Mouse (Mus musculus): ENCODE measurements around the gene Hdac7. TPM values are rescaled to one million over a fixed set of nuclear protein-coding genes. Genes with fewer than 3 reads are reported as not detected.
A peak's percentile ranks its signal among the peaks of the same experiment; 100 is the strongest.

The Hdac7 gene
- total and polyA plus RNA-seq, 3 experiments: 23.7 to 61.8 (median 25.7) TPM

DNA sequence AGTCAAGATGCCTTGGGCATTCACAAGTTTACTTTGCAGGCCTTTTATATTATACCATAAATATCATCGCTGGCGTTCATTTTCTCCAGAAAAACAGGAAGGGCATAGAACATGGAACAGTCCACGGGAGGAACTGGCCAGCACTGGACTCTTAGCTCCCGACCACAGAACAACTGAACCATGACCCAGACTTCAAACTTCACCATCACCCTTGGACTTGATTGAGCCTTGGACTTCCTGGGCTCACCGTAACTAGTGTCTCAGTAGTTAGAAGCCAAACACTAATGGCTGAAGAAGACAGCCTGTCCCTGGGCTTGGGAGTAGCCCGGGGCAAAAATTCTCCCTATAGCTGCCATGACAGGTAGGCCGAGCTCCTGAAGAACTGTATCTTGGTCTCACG, 37.1 kb upstream of the Hdac7 start:
- WGBS: 85% methylated on average over 8 of the region's 8 CpGs
- DNase-seq: no peak
- TF ChIP-seq CTCF (IDR thresholded peaks at IDR 0.05) (no peak), EP300 (IDR thresholded peaks at IDR 0.05; ENCODE audit: insufficient read depth, low read depth, low read length) (no peak)
- H3K36me3 ChIP-seq (ENCODE audit: control insufficient read depth, insufficient read depth, low read length): no peaks in the 10 kb centered on the region
- no peaks in the 10 kb centered on the region for H3K27me3 ChIP-seq (ENCODE audit: control insufficient read depth, insufficient read depth, low read length)
- no peaks in the 10 kb centered on the region for H3K79me2 ChIP-seq (replicated peaks; ENCODE audit: control insufficient read depth, insufficient read depth, low read length)
- no peaks in the 10 kb centered on the region; the same call in 1 of the 2 replicates for H3K4me1 ChIP-seq (ENCODE audit: control insufficient read depth, insufficient read depth, low read length)
- no peak overlapping the region for H3K27ac ChIP-seq
- H3K4me3 ChIP-seq: no peak overlapping the region
- intact Hi-C loops (cut with DNase I): no loop called here
- no peak overlapping the region for H3K9ac ChIP-seq (ENCODE audit: low read depth, low read length)

DNA sequence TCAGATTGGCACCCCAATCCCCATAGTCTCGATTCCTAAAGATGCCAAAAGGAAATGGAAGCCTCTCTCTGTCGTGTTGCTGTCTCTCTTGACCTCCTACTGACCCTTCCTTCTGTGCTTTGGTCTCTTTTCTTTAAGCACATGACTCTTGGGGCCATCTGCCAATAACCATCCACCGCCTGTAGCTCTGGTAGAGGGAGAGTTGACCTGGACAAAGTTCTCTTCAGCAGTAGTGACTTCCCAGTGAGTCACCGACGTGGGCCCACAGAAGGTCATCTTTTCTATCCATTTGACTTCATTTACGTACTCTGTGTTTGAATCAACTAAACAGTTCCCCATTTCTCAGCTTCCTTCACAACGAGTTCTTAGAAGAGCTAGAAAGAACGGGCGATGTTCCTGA, 36.1 kb upstream of the Hdac7 start:
- no peaks in the 10 kb centered on the region for H3K36me3 ChIP-seq (ENCODE audit: control insufficient read depth, insufficient read depth, low read length)
- H3K9ac ChIP-seq (ENCODE audit: low read depth, low read length): no peak overlapping the region
- H3K79me2 ChIP-seq (replicated peaks; ENCODE audit: control insufficient read depth, insufficient read depth, low read length): no peaks in the 10 kb centered on the region
- 61% methylated on average over 9 of the region's 9 CpGs for WGBS
- H3K4me3 ChIP-seq: no peak overlapping the region
- H3K4me1 ChIP-seq (ENCODE audit: control insufficient read depth, insufficient read depth, low read length): no peaks in the 10 kb centered on the region; the same call in 1 of the 2 replicates
- intact Hi-C loops (cut with DNase I): no loop called here
- no peak overlapping the region for H3K27ac ChIP-seq
- no peak for TF ChIP-seq EP300 (IDR thresholded peaks at IDR 0.05; ENCODE audit: insufficient read depth, low read depth, low read length)
- no peak for TF ChIP-seq POLR2A (IDR thresholded peaks at IDR 0.05; ENCODE audit: insufficient read depth, low read depth, low read length)
- no peak for TF ChIP-seq CTCF (IDR thresholded peaks at IDR 0.05)
- H3K27me3 ChIP-seq (ENCODE audit: control insufficient read depth, insufficient read depth, low read length): no peaks in the 10 kb centered on the region
- no peak for DNase-seq

DNA sequence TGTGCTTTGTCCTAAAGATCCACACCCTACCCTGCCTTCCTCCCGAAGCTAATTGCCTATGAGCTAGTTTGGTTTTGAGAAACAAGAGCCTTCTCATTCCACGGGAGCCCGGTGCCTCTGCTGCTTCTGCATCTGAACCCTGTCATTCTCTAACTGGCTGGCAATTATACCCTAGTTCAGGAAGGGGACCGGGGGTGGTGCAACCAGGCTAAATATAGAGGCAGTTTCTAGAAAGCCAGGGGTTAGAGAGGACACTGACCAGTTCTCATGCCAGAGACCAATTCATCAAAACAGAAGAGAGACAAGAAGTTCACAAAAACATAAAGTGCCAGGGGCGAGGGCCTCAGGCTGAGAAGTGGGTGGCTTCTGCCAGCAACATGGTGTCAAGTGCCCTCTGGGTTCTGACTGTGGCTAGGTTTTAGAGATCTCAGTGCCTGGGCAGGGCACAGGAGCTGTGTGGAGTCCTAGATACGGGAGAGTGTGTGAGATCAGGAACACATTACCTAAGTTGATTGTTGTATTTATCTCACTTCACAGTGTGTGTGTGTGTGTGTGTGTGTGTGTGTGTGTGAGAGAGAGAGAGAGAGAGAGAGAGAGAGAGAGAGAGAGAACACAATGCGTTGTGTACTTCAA, 34.5 kb upstream of the Hdac7 start:
- Histone ChIP-seq H3K9ac (ENCODE audit: low read depth, low read length) (0 out of 2 replicates have a peak overlapping the region, but pooled peaks have one; percentile 32), H3K36me3 (ENCODE audit: control insufficient read depth, insufficient read depth, low read length) (no peaks in the 10 kb centered on the region), H3K27ac (peak overlapping the region; percentile 80), H3K4me1 (ENCODE audit: control insufficient read depth, insufficient read depth, low read length) (no peaks in the 10 kb centered on the region; the same call in 1 of the 2 replicates), H3K4me3 (no peak overlapping the region), H3K79me2 (replicated peaks; ENCODE audit: control insufficient read depth, insufficient read depth, low read length) (no peaks in the 10 kb centered on the region), H3K27me3 (ENCODE audit: control insufficient read depth, insufficient read depth, low read length) (no peaks in the 10 kb centered on the region)
- intact Hi-C loops (cut with DNase I): no loop called here
- 42% methylated on average over 7 of the region's 7 CpGs for WGBS
- peak in 1 of 2 experiments; percentile 61 for DNase-seq
- TF ChIP-seq EP300 (IDR thresholded peaks at IDR 0.05; ENCODE audit: insufficient read depth, low read depth, low read length): no peak
- TF ChIP-seq CTCF (IDR thresholded peaks at IDR 0.05): no peak
- no peak for TF ChIP-seq POLR2A (IDR thresholded peaks at IDR 0.05; ENCODE audit: insufficient read depth, low read depth, low read length)

DNA sequence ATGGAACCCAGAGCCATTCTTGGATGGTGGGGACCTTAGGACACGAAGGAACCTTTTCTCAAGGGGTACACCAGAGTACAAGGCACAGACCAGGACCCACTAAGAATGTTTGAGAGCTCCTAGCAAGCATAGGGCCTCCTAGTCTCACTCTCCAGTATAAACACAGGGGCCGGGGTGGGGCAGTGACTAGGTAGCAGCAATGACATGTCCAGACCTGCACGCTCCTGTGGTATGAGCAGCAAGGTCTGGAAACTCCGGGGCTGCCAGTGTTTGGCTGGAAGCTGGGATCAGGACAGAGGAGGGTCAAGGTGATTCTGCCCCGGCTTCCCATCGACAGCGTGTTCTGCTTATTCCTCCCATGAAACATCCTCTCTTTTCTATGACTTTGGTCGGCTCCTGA, 31.5 kb upstream of the Hdac7 start:
- 83% methylated on average over 8 of the region's 8 CpGs for WGBS
- no peak for DNase-seq
- H3K27me3 ChIP-seq (ENCODE audit: control insufficient read depth, insufficient read depth, low read length): no peaks in the 10 kb centered on the region
- H3K4me1 ChIP-seq (ENCODE audit: control insufficient read depth, insufficient read depth, low read length): peaks cover 3% of the 10 kb centered on the region
- H3K4me3 ChIP-seq: no peak overlapping the region
- TF ChIP-seq POLR2A (IDR thresholded peaks at IDR 0.05; ENCODE audit: insufficient read depth, low read depth, low read length): no peak
- no peak for TF ChIP-seq CTCF (IDR thresholded peaks at IDR 0.05)
- no peak for TF ChIP-seq EP300 (IDR thresholded peaks at IDR 0.05; ENCODE audit: insufficient read depth, low read depth, low read length)
- no peaks in the 10 kb centered on the region for H3K79me2 ChIP-seq (replicated peaks; ENCODE audit: control insufficient read depth, insufficient read depth, low read length)
- intact Hi-C loops (cut with DNase I): no loop called here
- H3K27ac ChIP-seq: no peak overlapping the region
- H3K36me3 ChIP-seq (ENCODE audit: control insufficient read depth, insufficient read depth, low read length): no peaks in the 10 kb centered on the region
- no peak overlapping the region for H3K9ac ChIP-seq (ENCODE audit: low read depth, low read length)

DNA sequence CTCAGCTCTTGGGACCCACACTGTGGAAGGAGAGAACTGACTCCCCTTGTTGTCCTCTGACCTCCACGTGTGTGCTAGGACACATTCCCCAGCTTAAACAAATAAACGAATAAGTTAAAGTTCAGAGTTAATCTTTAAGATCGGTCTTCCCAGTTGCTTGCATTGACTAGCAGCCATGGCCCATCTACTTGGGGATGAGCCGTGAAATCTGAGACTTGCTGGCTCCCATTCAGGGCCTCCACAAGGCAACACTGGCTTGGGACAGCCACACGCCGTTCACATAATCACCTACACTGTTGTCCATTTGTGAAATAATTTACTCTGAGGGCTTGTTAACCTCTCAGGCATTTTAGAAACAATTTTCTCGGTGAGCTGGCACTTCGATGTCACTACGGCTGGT, 29.4 kb upstream of the Hdac7 start:
- no peaks in the 10 kb centered on the region for H3K36me3 ChIP-seq (ENCODE audit: control insufficient read depth, insufficient read depth, low read length)
- H3K79me2 ChIP-seq (replicated peaks; ENCODE audit: control insufficient read depth, insufficient read depth, low read length): no peaks in the 10 kb centered on the region
- H3K4me1 ChIP-seq (ENCODE audit: control insufficient read depth, insufficient read depth, low read length): peaks cover 3% of the 10 kb centered on the region
- intact Hi-C loops (cut with DNase I): loop anchor here (5.0 kb wide), 1 partner anchor 79 kb away; no protein-coding TSS in a partner anchor
- no peak overlapping the region for H3K9ac ChIP-seq (ENCODE audit: low read depth, low read length)
- 81% methylated on average over 9 of the region's 9 CpGs for WGBS
- no peak for DNase-seq
- no peaks in the 10 kb centered on the region for H3K27me3 ChIP-seq (ENCODE audit: control insufficient read depth, insufficient read depth, low read length)
- TF ChIP-seq EP300 (IDR thresholded peaks at IDR 0.05; ENCODE audit: insufficient read depth, low read depth, low read length) (no peak), CTCF (IDR thresholded peaks at IDR 0.05) (no peak), POLR2A (IDR thresholded peaks at IDR 0.05; ENCODE audit: insufficient read depth, low read depth, low read length) (no peak)
- no peak overlapping the region for H3K4me3 ChIP-seq
- no peak overlapping the region for H3K27ac ChIP-seq

DNA sequence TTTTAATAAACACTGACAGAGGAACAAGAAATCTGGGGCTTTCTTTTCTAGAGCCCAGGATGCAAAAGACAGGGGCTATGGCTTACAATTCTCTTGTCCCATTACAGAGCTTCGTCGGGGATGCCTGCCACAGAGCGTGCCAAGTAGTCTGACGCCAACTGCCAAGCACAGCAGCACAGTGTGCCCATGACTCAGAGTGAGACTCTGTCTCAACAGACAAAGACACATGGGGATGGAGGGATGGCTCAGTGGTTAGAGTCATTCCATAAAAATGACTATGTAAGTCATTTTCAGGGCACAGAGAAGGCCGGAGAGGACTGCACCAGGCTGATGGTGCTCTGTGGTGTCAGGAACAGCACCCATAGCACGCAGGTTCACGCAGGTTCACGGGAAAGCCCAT, 27.9 kb upstream of the Hdac7 start:
- Histone ChIP-seq H3K27ac (no peak overlapping the region), H3K79me2 (replicated peaks; ENCODE audit: control insufficient read depth, insufficient read depth, low read length) (no peaks in the 10 kb centered on the region), H3K36me3 (ENCODE audit: control insufficient read depth, insufficient read depth, low read length) (no peaks in the 10 kb centered on the region), H3K4me3 (no peak overlapping the region), H3K27me3 (ENCODE audit: control insufficient read depth, insufficient read depth, low read length) (no peaks in the 10 kb centered on the region), H3K4me1 (ENCODE audit: control insufficient read depth, insufficient read depth, low read length) (peaks cover 3% of the 10 kb centered on the region), H3K9ac (ENCODE audit: low read depth, low read length) (no peak overlapping the region)
- intact Hi-C loops (cut with DNase I): loop anchor here (5.0 kb wide), 1 partner anchor 80 kb away; no protein-coding TSS in a partner anchor
- WGBS: 97% methylated on average over 8 of the region's 8 CpGs
- TF ChIP-seq CTCF (IDR thresholded peaks at IDR 0.05): no peak
- no peak for TF ChIP-seq EP300 (IDR thresholded peaks at IDR 0.05; ENCODE audit: insufficient read depth, low read depth, low read length)
- no peak for TF ChIP-seq POLR2A (IDR thresholded peaks at IDR 0.05; ENCODE audit: insufficient read depth, low read depth, low read length)
- DNase-seq: no peak
